Mouse (Mus musculus) limb, embryonic 14.5 days (tissue): ENCODE measurements around the gene Steap3. TPM values are rescaled to one million over a fixed set of nuclear protein-coding genes. Genes with fewer than 3 reads are reported as not detected.

Source experiments
- ATAC-seq: fragments of 200-750 bp; cut with Nextera tagmentation; 2 replicates; pipeline ENCODE4 v1.8.0; 2017; ENCODE audit warnings: low read depth, moderate number of reproducible peaks, moderate TSS enrichment; ENCODE audit not compliant: low FRiP score
- DNase-seq: peaks from one replicate; pipeline ENCODE4 v3.0.0-alpha.2; 2015; ENCODE audit warnings: low spot score
- H3K27ac ChIP-seq: fragments of 300-500 bp; sonication (generic); replicated peaks from 2 replicates; pipeline ENCODE4 v1.5.1; 2014; ENCODE audit warnings: low read depth, mild to moderate bottlenecking, low read length, moderate library complexity, mixed read lengths
- H3K27me3 ChIP-seq: fragments of 300-500 bp; sonication (generic); 2 replicates; pipeline ENCODE4 v1.6.1; 2014; ENCODE audit warnings: low read length, mixed read lengths; ENCODE audit not compliant: control insufficient read depth, insufficient read depth
- H3K36me3 ChIP-seq: fragments of 300-500 bp; sonication (generic); 2 replicates; pipeline ENCODE4 v1.6.1; 2014; ENCODE audit warnings: mild to moderate bottlenecking, low read length, moderate library complexity, mixed read lengths; ENCODE audit not compliant: control insufficient read depth, insufficient read depth
- H3K4me1 ChIP-seq: fragments of 300-500 bp; sonication (generic); 2 replicates; pipeline ENCODE4 v1.6.1; 2014; ENCODE audit warnings: antibody characterized with exemption, low read length, mixed read lengths; ENCODE audit not compliant: control insufficient read depth, insufficient read depth
- H3K4me2 ChIP-seq: fragments of 300-500 bp; sonication (generic); replicated peaks from 2 replicates; pipeline ENCODE4 v1.6.1; 2014; ENCODE audit warnings: low read depth, mild to moderate bottlenecking, low read length, moderate library complexity; ENCODE audit not compliant: severe bottlenecking
- H3K4me3 ChIP-seq: fragments of 300-500 bp; sonication (generic); replicated peaks from 2 replicates; pipeline ENCODE4 v1.5.1; 2014; ENCODE audit warnings: low read length
- H3K9ac ChIP-seq: fragments of 300-500 bp; sonication (generic); 2 replicates; pipeline ENCODE4 v1.6.1; 2014; ENCODE audit warnings: mild to moderate bottlenecking, low read depth, low read length, moderate library complexity; ENCODE audit not compliant: severe bottlenecking
- H3K9me3 ChIP-seq: fragments of 300-500 bp; sonication (generic); 2 replicates; pipeline ENCODE4 v1.6.1; 2016; ENCODE audit warnings: low read length; ENCODE audit not compliant: control insufficient read depth
- POLR2A ChIP-seq: fragments of 200-500 bp; IDR thresholded peaks from 2 replicates; pipeline ENCODE4 v1.8.0; 2012; ENCODE audit warnings: inconsistent platforms, mild to moderate bottlenecking, moderate library complexity, borderline replicate concordance; ENCODE audit not compliant: insufficient read depth, insufficient read length; ENCODE audit errors: extremely low read depth
- WGBS: fragments of 180-500 bp; shearing (Covaris S2); extraction: QIAGEN DNeasy Blood & Tissue Kit; methylation state at CpG from one replicate; pipeline ENCODE4 v1.1.7; 2014; 5-methylcytosine and 5-hydroxymethylcytosine counted together
- polyA plus RNA-seq, 2 experiments: library from polyadenylated mRNA; depleted of rRNA in 1 of 2; stranded (reverse) in 1 of 2; unstranded in 1 of 2; fragments of >200 nt; fragmentation: Nextera tagmentation in 1 of 2; extraction: Ambion mirVana in 1 of 2; gene quantifications; 2 replicates each; pipeline versions ENCODE4 v1.2.1 to v1.2.3; 2012 to 2014

The Steap3 gene
- polyA plus RNA-seq, 2 experiments = 8.1 to 9.1 TPM

DNA sequence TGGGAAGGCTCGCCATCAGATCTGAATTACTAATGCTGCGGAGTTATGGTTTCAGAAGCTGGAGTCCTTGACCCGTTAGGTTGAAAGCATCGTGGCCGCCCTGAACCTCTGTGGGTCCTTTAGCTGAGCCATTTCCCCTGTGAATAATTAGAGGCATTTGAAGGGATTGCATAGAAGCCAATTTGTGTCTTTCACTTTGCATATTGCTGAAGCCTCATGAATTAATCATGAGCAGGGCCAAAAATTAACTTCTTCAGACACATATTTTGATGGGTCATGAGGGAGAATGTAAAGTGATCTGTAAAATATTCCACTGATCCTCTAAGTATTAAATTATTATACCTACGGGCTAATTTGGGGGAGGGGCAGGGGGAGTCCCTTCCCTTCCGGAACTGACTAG lies 85.4 kb downstream of the Steap3 start:
- no peaks in the 10 kb centered on the region for H3K36me3 ChIP-seq
- no peak overlapping the region for H3K4me2 ChIP-seq
- no peak for TF ChIP-seq POLR2A
- no peaks in the 10 kb centered on the region for H3K27me3 ChIP-seq
- WGBS = 77% methylated on average over 7 of the region's 7 CpGs
- ATAC-seq (no peak), DNase-seq (no peak)
- H3K9ac ChIP-seq = no peak overlapping the region
- H3K4me1 ChIP-seq = no peaks in the 10 kb centered on the region
- no peaks in the 10 kb centered on the region for H3K9me3 ChIP-seq
- H3K4me3 ChIP-seq = no peak overlapping the region
- no peak overlapping the region for H3K27ac ChIP-seq

DNA sequence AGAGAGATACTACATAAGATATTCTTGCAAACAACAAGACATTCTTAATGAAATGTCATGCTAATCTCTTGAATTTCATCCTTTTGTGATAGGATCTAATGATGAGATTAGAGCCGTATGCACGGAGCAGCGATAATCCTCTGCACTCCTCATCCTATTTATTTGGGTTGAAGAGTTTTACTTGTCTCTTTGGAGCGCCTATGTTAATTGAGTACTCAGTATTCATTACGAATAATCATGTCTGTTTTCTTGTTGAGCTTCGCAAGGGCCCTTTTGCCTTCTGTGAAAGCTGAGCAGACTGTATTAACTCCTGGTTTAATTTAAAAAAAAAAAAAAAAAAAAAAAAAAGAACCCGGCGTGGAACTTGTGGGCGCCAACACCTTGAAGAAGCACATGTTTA lies 85.8 kb downstream of the Steap3 start:
- DNase-seq = no peak
- no peaks in the 10 kb centered on the region for H3K9me3 ChIP-seq
- H3K27ac ChIP-seq = no peak overlapping the region
- ATAC-seq = no peak
- H3K27me3 ChIP-seq = no peaks in the 10 kb centered on the region
- no peaks in the 10 kb centered on the region for H3K4me1 ChIP-seq
- no peaks in the 10 kb centered on the region for H3K36me3 ChIP-seq
- no peak overlapping the region for H3K9ac ChIP-seq
- H3K4me2 ChIP-seq = no peak overlapping the region
- TF ChIP-seq POLR2A = no peak
- WGBS = 71% methylated on average over 9 of the region's 9 CpGs
- no peak overlapping the region for H3K4me3 ChIP-seq

DNA sequence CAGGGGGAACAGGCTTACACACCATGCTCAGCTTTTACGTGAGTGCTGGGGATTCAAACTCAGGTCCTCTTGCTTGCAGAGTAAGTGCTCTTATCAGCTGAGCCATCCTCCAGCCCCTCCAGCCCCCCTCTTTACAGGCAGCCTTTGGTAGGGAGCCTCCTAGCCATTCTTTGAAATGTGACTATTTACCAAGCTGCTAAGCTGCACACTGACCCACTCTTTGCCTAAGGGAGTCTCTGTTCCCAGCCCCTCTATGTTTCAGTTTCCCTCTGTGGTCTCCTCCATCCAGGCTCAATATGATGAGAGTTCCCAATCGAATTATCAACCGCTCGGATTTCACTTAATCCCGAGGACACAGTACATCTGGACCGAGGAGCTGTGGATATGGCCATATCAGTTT lies 86.3 kb downstream of the Steap3 start:
- Histone ChIP-seq H3K4me2 (no peak overlapping the region), H3K4me1 (no peaks in the 10 kb centered on the region), H3K9ac (no peak overlapping the region), H3K27ac (no peak overlapping the region), H3K36me3 (no peaks in the 10 kb centered on the region), H3K27me3 (no peaks in the 10 kb centered on the region), H3K4me3 (no peak overlapping the region), H3K9me3 (no peaks in the 10 kb centered on the region)
- DNase-seq (no peak), ATAC-seq (no peak)
- no peak for TF ChIP-seq POLR2A
- WGBS = 54% methylated on average over 6 of the region's 6 CpGs

DNA sequence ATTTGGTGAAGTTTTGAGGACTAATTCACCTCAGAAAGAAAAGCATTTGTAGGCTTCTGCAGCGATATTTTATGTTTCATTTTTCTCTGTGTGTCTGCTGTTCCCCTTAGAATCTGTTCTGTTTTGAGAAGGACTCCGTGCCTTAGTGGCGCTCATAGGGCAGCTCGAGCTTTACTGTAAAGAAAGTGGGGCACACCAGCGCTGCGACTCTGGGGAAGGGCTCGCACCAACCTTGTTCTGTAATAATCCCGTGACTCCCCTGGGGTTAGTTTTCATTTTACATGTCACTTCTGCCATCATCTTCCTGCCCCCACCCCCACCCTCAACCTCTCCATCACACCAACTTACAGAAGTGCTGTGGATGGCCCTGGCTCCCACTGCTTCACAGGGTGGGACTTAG lies 95.4 kb downstream of the Steap3 start:
- TF ChIP-seq POLR2A = no peak
- H3K27me3 ChIP-seq = no peaks in the 10 kb centered on the region
- no peak overlapping the region for H3K4me2 ChIP-seq
- no peak for DNase-seq
- H3K27ac ChIP-seq = no peak overlapping the region
- no peak overlapping the region for H3K4me3 ChIP-seq
- H3K9ac ChIP-seq = no peak overlapping the region
- no peaks in the 10 kb centered on the region for H3K4me1 ChIP-seq
- WGBS = 90% methylated on average over 8 of the region's 8 CpGs
- H3K36me3 ChIP-seq = no peaks in the 10 kb centered on the region
- H3K9me3 ChIP-seq = no peaks in the 10 kb centered on the region
- ATAC-seq = no peak

DNA sequence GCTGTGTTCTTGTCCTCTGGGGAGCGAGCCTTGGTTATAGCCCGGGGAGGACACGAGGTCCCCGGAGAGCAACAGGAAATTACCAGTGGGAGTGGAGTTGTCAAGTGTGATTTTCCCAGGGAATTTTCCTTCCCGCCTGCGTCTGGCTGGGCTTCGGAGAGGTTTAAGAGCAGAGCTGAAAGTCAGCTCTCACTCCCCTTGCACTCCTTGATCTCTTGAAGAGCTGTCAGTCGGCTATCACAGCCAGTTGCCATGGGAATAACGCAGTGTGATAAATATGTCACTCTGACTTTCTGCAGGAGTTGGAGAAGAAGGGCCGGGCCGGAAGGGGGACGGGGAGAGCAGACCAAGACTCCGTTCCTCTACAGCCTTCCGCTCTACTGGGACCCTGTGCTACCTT lies 96.2 kb downstream of the Steap3 start:
- WGBS = 13% methylated on average over 14 of the region's 14 CpGs
- ATAC-seq (no peak), DNase-seq (no peak)
- H3K9ac ChIP-seq = 0 out of 2 replicates have a peak overlapping the region, but pooled peaks have one; percentile 12
- no peaks in the 10 kb centered on the region for H3K27me3 ChIP-seq
- H3K27ac ChIP-seq = no peak overlapping the region
- TF ChIP-seq POLR2A = no peak
- no peak overlapping the region for H3K4me3 ChIP-seq
- H3K36me3 ChIP-seq = no peaks in the 10 kb centered on the region
- no peaks in the 10 kb centered on the region for H3K4me1 ChIP-seq
- H3K9me3 ChIP-seq = no peaks in the 10 kb centered on the region
- no peak overlapping the region for H3K4me2 ChIP-seq

DNA sequence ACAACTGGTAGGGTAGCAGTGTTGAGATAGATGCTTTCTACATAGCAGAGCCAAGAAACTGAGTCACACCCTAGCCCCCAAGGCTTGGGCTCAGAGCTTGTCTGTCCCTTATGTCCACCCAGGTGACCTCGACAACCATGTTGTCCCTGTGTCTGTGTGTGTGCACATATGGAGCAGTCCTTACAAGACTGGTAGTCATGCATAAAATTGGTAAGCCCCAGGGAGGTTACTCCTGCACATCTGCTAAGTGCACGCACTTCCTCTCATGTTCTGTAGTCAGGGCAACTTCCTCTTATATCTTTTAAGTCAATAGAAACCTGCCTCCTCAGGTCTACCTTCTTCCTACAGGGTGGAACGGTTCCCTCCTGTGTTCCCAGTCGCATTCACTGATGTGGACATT lies 97.5 kb downstream of the Steap3 start:
- H3K36me3 ChIP-seq = no peaks in the 10 kb centered on the region
- H3K27me3 ChIP-seq = no peaks in the 10 kb centered on the region
- H3K9ac ChIP-seq = no peak overlapping the region
- no peak overlapping the region for H3K4me3 ChIP-seq
- no peak for ATAC-seq
- no peak overlapping the region for H3K27ac ChIP-seq
- DNase-seq = no peak
- H3K9me3 ChIP-seq = no peaks in the 10 kb centered on the region
- no peaks in the 10 kb centered on the region for H3K4me1 ChIP-seq
- H3K4me2 ChIP-seq = no peak overlapping the region
- no peak for TF ChIP-seq POLR2A
- 86% methylated on average over 4 of the region's 4 CpGs for WGBS
